Mouse (Mus musculus) cortical plate, adult 2 months (tissue): ENCODE results near the gene Map1b.

Experiments used
- CTCF ChIP-seq: fragments of 200-500 bp; IDR thresholded peaks from 2 replicates; pipeline ENCODE4 v1.5.1; 2011; ENCODE audit warnings: mild to moderate bottlenecking, control low read depth, low read length; ENCODE audit not compliant: insufficient read depth; ENCODE audit errors: extremely low read depth
- POLR2A ChIP-seq: fragments of 200-500 bp; IDR thresholded peaks from 2 replicates; pipeline ENCODE4 v1.6.1; 2011; ENCODE audit warnings: mild to moderate bottlenecking, low read length, control low read depth; ENCODE audit not compliant: insufficient read depth; ENCODE audit errors: extremely low read depth

- TF ChIP-seq CTCF (no peak), POLR2A (no peak)
These were observed 33.2 kb upstream of the Map1b start for GRCm38 (mm10) chr13:99549584-99549983.
